Mouse (Mus musculus) liver, postnatal 0 days (tissue): ENCODE measurements around the gene Zbtb8b.

Source experiments
- CTCF ChIP-seq: sonication (generic); IDR thresholded peaks from 2 replicates; pipeline ENCODE4 v1.5.1; 2016; ENCODE audit warnings: antibody characterized with exemption, low read depth
- EP300 ChIP-seq: IDR thresholded peaks from 2 replicates; pipeline ENCODE4 v1.6.1; 2016; ENCODE audit warnings: antibody characterized with exemption, low read depth, mild to moderate bottlenecking

DNA sequence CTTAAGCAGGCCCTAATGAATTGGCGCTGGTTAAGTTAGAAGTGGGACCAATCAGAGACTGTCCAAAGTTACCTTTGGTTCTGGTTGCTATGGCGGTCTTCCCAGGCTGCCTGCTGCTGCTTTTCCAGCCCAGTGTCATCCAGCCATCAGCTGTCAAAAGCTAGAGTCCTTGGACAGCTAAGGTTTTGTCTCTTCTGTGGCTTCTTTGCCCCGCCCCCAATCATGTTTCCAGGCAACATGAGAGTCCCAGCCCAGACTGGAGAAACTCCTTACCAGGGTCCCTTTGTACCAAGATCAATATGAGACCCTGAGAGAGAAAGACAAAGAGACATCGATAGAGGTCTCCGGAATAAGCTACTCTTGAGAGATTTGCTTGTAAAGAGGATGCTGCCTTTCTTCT is 52.2 kb downstream of the Zbtb8b start:
- no peak for TF ChIP-seq CTCF
- TF ChIP-seq EP300, result no peak
